Mouse (Mus musculus): Measurements from ENCODE around the gene Mylk3. TPM values are rescaled to one million over a fixed set of nuclear protein-coding genes. Genes with fewer than 3 reads are reported as not detected.

The Mylk3 gene
- polyA plus RNA-seq, 1 experiment: 15.5 TPM

DNA sequence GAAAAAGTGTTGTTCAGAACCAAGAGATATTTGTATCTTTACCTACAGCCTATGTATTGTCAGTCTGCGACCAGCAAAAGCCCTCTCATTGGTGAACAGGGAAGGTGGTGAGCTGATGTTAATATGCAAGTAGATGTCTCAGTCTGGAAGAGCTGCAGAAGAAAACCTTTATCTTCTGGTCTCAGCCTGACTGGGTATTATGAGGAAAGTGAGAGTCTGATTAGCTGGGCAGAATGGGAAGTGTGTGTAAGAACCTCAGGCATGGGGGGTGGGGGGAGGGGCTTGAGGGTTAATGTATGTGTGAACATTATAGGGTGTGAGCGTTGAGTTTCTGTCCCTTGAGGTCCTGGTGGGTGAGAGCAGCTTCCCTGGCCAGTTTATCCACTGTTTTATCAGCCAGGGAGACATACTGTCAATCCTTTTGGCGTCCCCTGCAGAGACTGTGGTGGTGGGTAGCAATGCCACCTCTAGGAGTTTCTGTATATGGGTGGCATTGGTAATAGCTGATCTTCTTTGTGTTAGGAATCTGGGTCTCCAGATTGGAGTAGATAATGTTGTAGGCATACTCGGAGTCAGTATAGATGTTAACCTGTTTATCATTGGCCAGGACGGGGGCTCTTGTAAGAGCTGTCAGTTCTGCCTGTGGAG, 10.4 kb upstream of the Mylk3 start:
- no peak for TF ChIP-seq CTCF (IDR thresholded peaks at IDR 0.05; ENCODE audit: control insufficient read depth, insufficient read depth, low read length)
- TF ChIP-seq POLR2A (IDR thresholded peaks at IDR 0.05; ENCODE audit: borderline replicate concordance, control insufficient read depth, low read depth, low read length): no peak
- H3K4me3 ChIP-seq (replicated peaks; ENCODE audit: control insufficient read depth, low read depth, low read length): no peak overlapping the region
- no peak overlapping the region; the same call in 1 of the 2 replicates for H3K27ac ChIP-seq (ENCODE audit: control insufficient read depth, insufficient read depth, low read depth, low read length, poor library complexity)
- WGBS: 52% methylated on average over 5 of the region's 5 CpGs
- peaks cover 3% of the 10 kb centered on the region for H3K4me1 ChIP-seq (ENCODE audit: control insufficient read depth, insufficient read depth, low read length)

DNA sequence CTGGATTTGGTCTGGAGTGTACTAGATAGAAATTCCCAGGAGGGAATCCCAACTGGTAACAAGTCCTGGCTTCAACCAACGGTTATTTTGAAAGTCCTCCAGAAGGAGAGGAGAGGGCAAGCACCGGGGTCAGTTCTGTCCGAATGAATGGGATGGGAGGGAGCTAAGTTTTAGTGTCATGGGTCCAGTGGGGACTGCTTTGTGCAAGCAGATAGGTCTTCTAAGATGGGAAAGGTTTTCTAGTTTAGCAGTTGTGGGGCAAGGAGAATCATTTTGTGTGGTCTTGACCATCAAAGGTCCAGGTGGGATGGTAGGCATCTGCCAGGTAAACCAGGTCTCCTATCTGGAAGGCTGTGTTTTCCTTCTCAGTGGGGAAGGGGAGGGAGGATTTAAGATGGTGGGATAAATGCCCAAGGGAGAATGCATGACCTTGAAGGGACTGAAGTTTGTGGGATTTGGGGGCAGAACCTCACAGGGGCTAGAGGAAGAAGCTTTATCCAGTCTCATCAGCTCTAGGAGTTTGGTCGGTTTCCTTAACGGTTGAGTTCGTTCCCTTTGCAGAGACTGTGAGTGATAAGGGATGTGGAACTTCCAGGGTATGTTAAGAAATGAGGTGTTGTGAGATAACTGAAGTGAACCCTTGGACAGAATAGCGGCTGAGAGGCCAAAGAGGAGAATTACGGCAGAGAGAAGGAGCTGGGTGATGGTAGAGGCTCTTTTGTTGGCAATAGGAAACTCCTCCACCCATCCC, 9.7 kb upstream of the Mylk3 start:
- H3K4me3 ChIP-seq (replicated peaks; ENCODE audit: control insufficient read depth, low read depth, low read length): no peak overlapping the region
- TF ChIP-seq CTCF (IDR thresholded peaks at IDR 0.05; ENCODE audit: control insufficient read depth, insufficient read depth, low read length): no peak
- no peak for TF ChIP-seq POLR2A (IDR thresholded peaks at IDR 0.05; ENCODE audit: borderline replicate concordance, control insufficient read depth, low read depth, low read length)
- H3K4me1 ChIP-seq (ENCODE audit: control insufficient read depth, insufficient read depth, low read length): peaks cover 3% of the 10 kb centered on the region
- no peak overlapping the region for H3K27ac ChIP-seq (ENCODE audit: control insufficient read depth, insufficient read depth, low read depth, low read length, poor library complexity)
- WGBS: 45% methylated on average over 8 of the region's 8 CpGs

DNA sequence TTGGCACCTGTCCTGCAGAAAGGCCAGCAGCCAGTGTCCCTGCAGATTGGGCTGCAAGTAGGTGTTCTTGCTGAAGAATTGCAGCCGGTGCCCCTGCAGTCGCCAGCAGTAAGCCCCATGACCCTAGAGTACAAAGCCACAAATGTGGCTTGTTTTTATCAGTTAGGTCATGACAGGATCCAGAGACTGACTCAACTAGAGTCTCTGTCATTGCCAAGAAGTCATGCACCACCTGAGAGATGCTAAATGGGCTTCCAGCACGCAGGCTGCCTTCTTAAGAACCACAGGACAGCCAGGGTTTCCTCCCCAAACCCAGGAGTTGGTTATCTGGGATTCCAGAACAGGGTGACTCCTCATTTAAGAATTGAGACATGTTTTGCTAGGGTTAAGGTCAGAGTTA, 8.9 kb upstream of the Mylk3 start:
- TF ChIP-seq POLR2A (IDR thresholded peaks at IDR 0.05; ENCODE audit: borderline replicate concordance, control insufficient read depth, low read depth, low read length): no peak
- TF ChIP-seq CTCF (IDR thresholded peaks at IDR 0.05; ENCODE audit: control insufficient read depth, insufficient read depth, low read length): no peak
- no peak overlapping the region for H3K27ac ChIP-seq (ENCODE audit: control insufficient read depth, insufficient read depth, low read depth, low read length, poor library complexity)
- WGBS: 54% methylated on average over 3 of the region's 3 CpGs

DNA sequence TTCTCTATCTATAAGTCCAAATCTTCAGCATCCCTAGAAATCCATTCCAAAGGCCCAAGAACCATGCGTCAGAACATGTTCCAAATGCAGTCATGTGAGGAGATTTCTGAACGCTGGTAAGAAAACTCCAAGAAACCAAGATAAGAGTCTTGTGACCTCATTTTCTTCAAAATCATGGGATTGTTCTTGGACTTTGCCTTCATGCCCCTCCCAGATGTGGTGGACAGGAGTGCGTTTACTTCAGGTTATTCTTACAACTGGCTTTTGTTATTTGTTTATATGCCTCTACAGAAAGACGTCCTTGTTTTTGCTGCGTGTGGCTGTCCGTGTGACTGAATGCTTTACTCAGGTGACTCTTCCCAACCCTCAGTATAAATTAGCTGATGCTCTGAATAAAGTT, 7.1 kb upstream of the Mylk3 start:
- H3K27ac ChIP-seq (ENCODE audit: control insufficient read depth, insufficient read depth, low read depth, low read length, poor library complexity): no peak overlapping the region
- TF ChIP-seq POLR2A (IDR thresholded peaks at IDR 0.05; ENCODE audit: borderline replicate concordance, control insufficient read depth, low read depth, low read length): no peak
- no peak for TF ChIP-seq CTCF (IDR thresholded peaks at IDR 0.05; ENCODE audit: control insufficient read depth, insufficient read depth, low read length)
- H3K4me1 ChIP-seq (ENCODE audit: control insufficient read depth, insufficient read depth, low read length): peaks cover 3% of the 10 kb centered on the region
- no peak overlapping the region for H3K4me3 ChIP-seq (replicated peaks; ENCODE audit: control insufficient read depth, low read depth, low read length)
- 87% methylated on average over 6 of the region's 6 CpGs for WGBS

More for the DNA sequence above, 8.9 kb upstream of the Mylk3 start:
- Histone ChIP-seq H3K4me1 (ENCODE audit: control insufficient read depth, insufficient read depth, low read length) (peaks cover 3% of the 10 kb centered on the region), H3K4me3 (replicated peaks; ENCODE audit: control insufficient read depth, low read depth, low read length) (no peak overlapping the region)

DNA sequence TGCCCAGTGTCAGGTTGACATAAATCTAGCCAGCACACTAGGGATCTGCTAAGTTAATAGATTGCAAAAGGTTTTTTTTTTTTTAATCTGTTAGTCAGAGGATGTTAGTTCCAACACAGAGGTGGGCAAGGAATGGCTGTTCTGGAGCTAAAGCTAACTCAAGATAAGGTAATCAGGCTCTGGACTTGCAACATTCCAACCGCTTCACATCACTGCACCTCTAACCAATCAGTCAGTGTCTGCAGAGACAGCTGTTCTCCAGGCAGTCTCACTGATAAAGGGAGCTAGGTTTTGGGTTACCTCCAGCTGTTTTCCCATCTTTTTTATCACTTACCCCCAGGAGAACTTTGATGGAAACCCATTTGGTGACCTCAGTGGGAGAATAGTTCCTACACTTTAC, 5.3 kb upstream of the Mylk3 start:
- Histone ChIP-seq H3K4me1 (ENCODE audit: control insufficient read depth, insufficient read depth, low read length) (no peaks in the 10 kb centered on the region; the same call in 1 of the 2 replicates), H3K27ac (ENCODE audit: control insufficient read depth, insufficient read depth, low read depth, low read length, poor library complexity) (no peak overlapping the region), H3K4me3 (replicated peaks; ENCODE audit: control insufficient read depth, low read depth, low read length) (no peak overlapping the region)
- WGBS: 47% methylated on average over 1 of the region's 1 CpGs
- TF ChIP-seq CTCF (IDR thresholded peaks at IDR 0.05; ENCODE audit: control insufficient read depth, insufficient read depth, low read length): no peak
- no peak for TF ChIP-seq POLR2A (IDR thresholded peaks at IDR 0.05; ENCODE audit: borderline replicate concordance, control insufficient read depth, low read depth, low read length)

DNA sequence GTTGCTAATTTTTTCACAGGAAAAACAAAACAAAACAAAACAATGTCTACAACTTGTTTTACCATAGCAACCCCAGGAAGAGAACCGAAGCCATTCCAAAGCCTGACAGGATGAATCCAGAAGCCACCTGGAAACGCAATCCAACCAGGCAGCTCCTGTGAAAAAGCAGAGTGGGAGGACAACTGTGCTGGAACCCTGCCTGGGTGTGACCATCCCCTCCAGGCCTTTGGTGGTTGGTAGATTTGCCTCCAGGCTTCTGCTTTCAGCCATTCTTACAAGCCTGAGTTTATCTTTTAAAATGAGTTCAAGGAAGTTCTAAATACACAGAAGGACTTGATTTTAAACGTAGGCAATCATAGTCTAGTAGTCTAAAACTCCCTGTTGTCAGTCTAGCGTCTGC, 4.2 kb downstream of the Mylk3 start:
- TF ChIP-seq CTCF (IDR thresholded peaks at IDR 0.05; ENCODE audit: control insufficient read depth, insufficient read depth, low read length): no peak
- TF ChIP-seq POLR2A (IDR thresholded peaks at IDR 0.05; ENCODE audit: borderline replicate concordance, control insufficient read depth, low read depth, low read length): no peak
- WGBS: 67% methylated on average over 4 of the region's 4 CpGs
- peak overlapping the region; percentile 89 for H3K27ac ChIP-seq (ENCODE audit: control insufficient read depth, insufficient read depth, low read depth, low read length, poor library complexity)

DNA sequence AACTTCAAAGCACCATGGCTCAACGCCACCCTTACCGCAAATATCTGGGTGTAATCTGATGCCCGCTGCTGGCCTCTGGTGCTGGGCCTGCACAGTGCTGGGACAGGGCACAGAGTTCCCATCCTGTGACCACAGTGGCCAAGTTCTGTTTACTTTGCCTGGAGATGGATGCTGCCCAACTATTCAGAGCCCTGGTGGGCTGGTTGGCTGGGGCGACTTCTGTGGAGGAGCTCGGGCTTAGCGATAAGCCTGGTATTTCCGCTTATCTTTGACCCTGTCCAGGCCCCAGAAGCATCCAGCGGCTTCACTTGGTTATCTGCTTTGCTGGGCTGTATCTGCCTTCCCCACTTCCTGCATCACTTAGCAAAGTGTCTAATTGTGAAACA, 5.3 kb downstream of the Mylk3 start:
- Histone ChIP-seq H3K27ac (ENCODE audit: control insufficient read depth, insufficient read depth, low read depth, low read length, poor library complexity) (peak overlapping the region; percentile 89), H3K4me1 (ENCODE audit: control insufficient read depth, insufficient read depth, low read length) (no peaks in the 10 kb centered on the region; the same call in none of the 2 replicates), H3K4me3 (replicated peaks; ENCODE audit: control insufficient read depth, low read depth, low read length) (peak overlapping the region; percentile 58)
- WGBS: 30% methylated on average over 8 of the region's 8 CpGs
- no peak for TF ChIP-seq CTCF (IDR thresholded peaks at IDR 0.05; ENCODE audit: control insufficient read depth, insufficient read depth, low read length)
- TF ChIP-seq POLR2A (IDR thresholded peaks at IDR 0.05; ENCODE audit: borderline replicate concordance, control insufficient read depth, low read depth, low read length): peak; percentile 60; the same call in 1 of the 2 replicates

More for the DNA sequence above, 4.2 kb downstream of the Mylk3 start:
- H3K4me1 ChIP-seq (ENCODE audit: control insufficient read depth, insufficient read depth, low read length): no peaks in the 10 kb centered on the region; the same call in none of the 2 replicates
- no peak overlapping the region for H3K4me3 ChIP-seq (replicated peaks; ENCODE audit: control insufficient read depth, low read depth, low read length)

DNA sequence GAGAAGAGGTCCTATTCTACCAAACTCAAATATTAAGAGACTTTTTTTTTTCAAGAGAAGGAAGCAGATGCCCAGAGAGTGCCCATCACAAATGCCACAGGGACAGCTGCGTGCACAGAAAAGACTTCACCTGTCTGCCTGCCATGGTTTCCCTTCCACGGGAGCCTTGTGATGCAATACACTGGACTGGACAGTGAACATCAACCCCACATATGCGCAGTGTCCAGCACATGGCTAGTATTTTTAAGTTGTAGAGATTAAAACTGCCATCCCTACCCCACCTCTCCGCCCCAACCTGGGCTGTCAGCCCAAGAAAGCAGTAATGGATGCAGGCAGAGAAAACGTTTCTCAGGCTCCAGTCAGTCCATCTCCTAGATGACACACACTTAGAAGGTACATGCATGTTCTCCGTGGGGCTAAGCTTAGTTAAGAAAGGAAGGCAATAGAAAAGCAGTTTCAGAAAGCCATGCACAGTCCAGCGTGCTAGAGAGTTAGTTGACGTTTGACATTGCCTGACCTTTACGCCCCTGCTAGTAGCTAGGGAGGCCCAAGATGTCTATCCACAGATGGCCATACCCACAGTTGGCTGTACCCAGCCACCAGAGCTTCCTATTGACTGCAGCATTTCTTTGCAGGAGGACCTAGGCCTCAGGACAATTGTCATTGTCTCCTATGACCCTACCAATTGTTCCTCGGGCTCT, 5.9 kb downstream of the Mylk3 start:
- peak overlapping the region; percentile 58 for H3K4me3 ChIP-seq (replicated peaks; ENCODE audit: control insufficient read depth, low read depth, low read length)
- TF ChIP-seq CTCF (IDR thresholded peaks at IDR 0.05; ENCODE audit: control insufficient read depth, insufficient read depth, low read length): no peak
- H3K4me1 ChIP-seq (ENCODE audit: control insufficient read depth, insufficient read depth, low read length): no peaks in the 10 kb centered on the region; the same call in none of the 2 replicates
- H3K27ac ChIP-seq (ENCODE audit: control insufficient read depth, insufficient read depth, low read depth, low read length, poor library complexity): peak overlapping the region; percentile 89
- WGBS: 54% methylated on average over 10 of the region's 10 CpGs
